Mouse (Mus musculus) forebrain, embryonic 12.5 days (tissue): Measurements from ENCODE around the gene Tspan18. TPM values are rescaled to one million over a fixed set of nuclear protein-coding genes. Genes with fewer than 3 reads are reported as not detected.
A peak's percentile ranks its signal among the peaks of the same experiment; 100 is the strongest.

Experiments used
- ATAC-seq: fragments of 200-750 bp; cut with Nextera tagmentation; 2 replicates; pipeline ENCODE4 v1.8.0; 2017; ENCODE audit warnings: moderate TSS enrichment; ENCODE audit not compliant: low FRiP score
- H3K27ac ChIP-seq: fragments of 300-500 bp; sonication (generic); 2 replicates; pipeline ENCODE4 v1.5.1; 2016; ENCODE audit warnings: mild to moderate bottlenecking
- H3K27me3 ChIP-seq: fragments of 300-500 bp; sonication (generic); 2 replicates; pipeline ENCODE4 v1.6.1; 2016; ENCODE audit warnings: mild to moderate bottlenecking
- H3K36me3 ChIP-seq: fragments of 300-500 bp; sonication (generic); replicated peaks from 2 replicates; pipeline ENCODE4 v1.6.1; 2016; ENCODE audit warnings: mild to moderate bottlenecking
- H3K4me1 ChIP-seq: fragments of 300-500 bp; sonication (generic); 2 replicates; pipeline ENCODE4 v1.6.1; 2016
- H3K4me2 ChIP-seq: fragments of 300-500 bp; sonication (generic); 2 replicates; pipeline ENCODE4 v1.6.1; 2016; ENCODE audit warnings: mild to moderate bottlenecking, moderate library complexity
- H3K4me3 ChIP-seq: fragments of 300-500 bp; sonication (generic); replicated peaks from 2 replicates; pipeline ENCODE4 v1.5.1; 2016; ENCODE audit warnings: mild to moderate bottlenecking
- H3K9ac ChIP-seq: fragments of 300-500 bp; sonication (generic); 2 replicates; pipeline ENCODE4 v1.6.1; 2016; ENCODE audit warnings: mild to moderate bottlenecking
- H3K9me3 ChIP-seq: fragments of 300-500 bp; sonication (generic); 2 replicates; pipeline ENCODE4 v1.6.1; 2016
- WGBS: fragments of 180-500 bp; shearing (Covaris S2); methylation state at CpG from one replicate; pipeline ENCODE4 v1.1.7; 2016; 5-methylcytosine and 5-hydroxymethylcytosine counted together
- polyA plus RNA-seq: library from polyadenylated mRNA; unstranded; fragments of >200 nt; fragmentation: Nextera tagmentation; extraction: Ambion mirVana; gene quantifications from 2 replicates; pipeline ENCODE4 v1.2.1, GENCODE M21; 2016

Gene Tspan18
- polyA plus RNA-seq, 1 experiment from 2014 or later = 31.2 TPM

DNA sequence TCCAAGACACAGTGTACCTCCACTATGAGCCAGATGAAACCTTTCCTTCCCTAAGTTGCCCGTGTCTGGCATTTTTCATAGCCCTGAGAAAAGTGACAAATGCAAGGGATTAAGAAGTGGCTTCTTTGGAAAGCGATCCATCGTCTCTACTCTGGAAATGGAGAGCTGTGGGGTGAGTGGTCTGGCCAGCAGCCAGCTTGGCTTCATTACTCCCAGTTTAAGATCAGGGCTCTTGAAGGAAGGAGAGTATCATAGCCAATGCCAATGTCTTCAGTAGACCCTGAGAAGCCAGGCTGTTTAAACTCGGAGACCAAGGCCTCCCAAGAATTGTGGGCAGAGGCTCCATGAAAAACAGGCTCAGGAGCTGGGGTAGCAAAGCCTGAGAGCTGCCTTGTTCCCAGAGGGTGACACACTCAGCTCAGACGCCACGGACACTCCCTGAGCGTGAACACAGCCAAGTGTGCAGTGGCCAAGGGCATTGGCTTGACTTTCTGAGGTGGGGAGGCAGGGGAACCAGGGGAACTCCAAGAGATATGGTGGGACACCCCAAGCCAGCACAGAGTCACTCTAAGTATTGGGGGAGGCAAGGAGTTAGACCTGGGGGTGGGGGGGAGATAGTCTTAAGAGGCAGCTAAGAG is 115.8 kb downstream of the Tspan18 start:
- 80% methylated on average over 7 of the region's 7 CpGs for WGBS

GRCm38 (mm10) chr2:93217015-93217414 is 117.3 kb downstream of the Tspan18 start:
- 11% methylated on average over 7 of the region's 7 CpGs for whole genome bisulfite sequencing
- H3K4me3 ChIP-seq = no peak overlapping the region
- peaks cover 39% of the 10 kb centered on the region for H3K36me3 ChIP-seq
- H3K27me3 ChIP-seq = no peaks in the 10 kb centered on the region
- peaks cover 31% of the 10 kb centered on the region for H3K4me1 ChIP-seq
- H3K9me3 ChIP-seq = no peaks in the 10 kb centered on the region
- ATAC-seq = peak; percentile 76
- H3K9ac ChIP-seq = no peak overlapping the region
- no peak overlapping the region for H3K4me2 ChIP-seq
- no peak overlapping the region; the same call in 1 of the 2 replicates for H3K27ac ChIP-seq

More for the DNA sequence above, 115.8 kb downstream of the Tspan18 start:
- H3K4me1 ChIP-seq = peaks cover 31% of the 10 kb centered on the region
- no peak overlapping the region for H3K4me2 ChIP-seq
- no peak overlapping the region for H3K27ac ChIP-seq
- ATAC-seq = no peak
- H3K9ac ChIP-seq = no peak overlapping the region
- peaks cover 31% of the 10 kb centered on the region for H3K36me3 ChIP-seq
- no peaks in the 10 kb centered on the region for H3K9me3 ChIP-seq
- no peak overlapping the region for H3K4me3 ChIP-seq
- H3K27me3 ChIP-seq = no peaks in the 10 kb centered on the region

DNA sequence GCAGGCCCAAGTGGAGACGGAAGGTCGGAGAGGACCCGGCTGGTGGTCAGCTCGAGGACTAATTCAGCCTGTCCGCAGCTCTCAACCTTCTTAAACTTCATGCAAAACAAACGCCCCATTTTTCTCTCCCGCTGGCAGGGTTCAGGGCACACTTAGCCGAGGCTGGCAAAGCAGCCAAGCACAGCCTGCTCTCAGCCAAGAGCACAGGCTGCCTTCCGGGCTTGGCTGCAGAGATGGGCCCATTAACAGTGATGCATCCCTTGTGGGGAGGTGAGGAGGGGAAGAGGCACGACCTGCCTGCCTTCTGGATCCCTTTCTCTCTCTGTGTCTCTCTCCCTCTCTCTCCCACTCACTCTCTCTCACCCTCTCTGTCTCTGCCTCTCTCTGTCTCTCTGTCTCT is 118.5 kb downstream of the Tspan18 start:
- no peaks in the 10 kb centered on the region for H3K27me3 ChIP-seq
- no peak overlapping the region for H3K27ac ChIP-seq
- 77% methylated on average over 10 of the region's 10 CpGs for WGBS
- H3K36me3 ChIP-seq = peaks cover 40% of the 10 kb centered on the region
- no peak overlapping the region for H3K4me3 ChIP-seq
- H3K4me2 ChIP-seq = no peak overlapping the region
- no peak overlapping the region for H3K9ac ChIP-seq
- no peaks in the 10 kb centered on the region for H3K9me3 ChIP-seq
- ATAC-seq = no peak
- H3K4me1 ChIP-seq = peaks cover 24% of the 10 kb centered on the region

GRCm38 (mm10) chr2:93214192-93214591 is 120.1 kb downstream of the Tspan18 start:
- 0 out of 2 replicates have a peak overlapping the region, but pooled peaks have one; percentile 42 for H3K27ac ChIP-seq

DNA sequence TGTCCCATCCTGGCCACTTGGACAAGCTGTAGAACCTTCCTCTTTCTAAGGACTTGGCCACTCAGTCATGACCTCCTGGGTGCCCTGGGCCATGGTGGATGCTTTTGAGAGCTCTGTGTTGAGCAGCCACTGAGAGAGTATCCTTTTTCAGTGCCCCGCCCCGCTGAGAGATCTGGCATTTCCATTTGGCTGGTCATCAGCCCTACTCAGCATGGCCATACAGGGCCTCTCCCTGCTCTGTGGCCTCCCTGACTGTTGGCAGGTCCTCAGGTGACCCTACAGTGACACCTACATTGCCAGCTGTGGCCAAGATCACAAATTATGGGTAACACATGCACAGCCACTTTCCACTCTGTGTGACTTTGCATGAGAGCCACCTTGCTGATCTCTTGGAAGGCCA is 121.4 kb downstream of the Tspan18 start:
- ATAC-seq = no peak
- peaks cover 47% of the 10 kb centered on the region for H3K36me3 ChIP-seq
- no peak overlapping the region for H3K9ac ChIP-seq
- peaks cover 16% of the 10 kb centered on the region for H3K4me1 ChIP-seq
- WGBS = 96% methylated on average over 2 of the region's 2 CpGs
- H3K27ac ChIP-seq = no peak overlapping the region
- no peak overlapping the region for H3K4me3 ChIP-seq
- no peaks in the 10 kb centered on the region for H3K9me3 ChIP-seq
- no peak overlapping the region for H3K4me2 ChIP-seq
- H3K27me3 ChIP-seq = no peaks in the 10 kb centered on the region

More at GRCm38 (mm10) chr2:93214192-93214591, 120.1 kb downstream of the Tspan18 start:
- no peak for ATAC-seq
- H3K9me3 ChIP-seq = no peaks in the 10 kb centered on the region
- 85% methylated on average over 1 of the region's 1 CpGs for WGBS
- H3K4me2 ChIP-seq = no peak overlapping the region
- no peak overlapping the region for H3K4me3 ChIP-seq
- H3K9ac ChIP-seq = no peak overlapping the region
- H3K27me3 ChIP-seq = no peaks in the 10 kb centered on the region
- H3K36me3 ChIP-seq = peaks cover 37% of the 10 kb centered on the region
- H3K4me1 ChIP-seq = peaks cover 23% of the 10 kb centered on the region

- H3K9ac ChIP-seq = no peak overlapping the region
- H3K27ac ChIP-seq = no peak overlapping the region
- peaks cover 11% of the 10 kb centered on the region for H3K4me1 ChIP-seq
- peaks cover 51% of the 10 kb centered on the region for H3K36me3 ChIP-seq
- H3K9me3 ChIP-seq = no peaks in the 10 kb centered on the region
- no peak overlapping the region for H3K4me3 ChIP-seq
- no peaks in the 10 kb centered on the region for H3K27me3 ChIP-seq
- H3K4me2 ChIP-seq = no peak overlapping the region
- no peak for ATAC-seq
- 89% methylated on average over 2 of the region's 2 CpGs for WGBS
Observed at GRCm38 (mm10) chr2:93212386-93212785, 121.9 kb downstream of the Tspan18 start.

GRCm38 (mm10) chr2:93206126-93206525 is 128.2 kb downstream of the Tspan18 start:
- no peak overlapping the region for H3K9ac ChIP-seq
- H3K27me3 ChIP-seq = no peaks in the 10 kb centered on the region
- H3K27ac ChIP-seq = 0 out of 2 replicates have a peak overlapping the region, but pooled peaks have one; percentile 2
- ATAC-seq = no peak
- no peak overlapping the region for H3K4me3 ChIP-seq
- WGBS = 94% methylated on average over 1 of the region's 1 CpGs
- no peaks in the 10 kb centered on the region; the same call in 1 of the 2 replicates for H3K4me1 ChIP-seq
- no peaks in the 10 kb centered on the region for H3K9me3 ChIP-seq
- no peak overlapping the region for H3K4me2 ChIP-seq
- peaks cover 75% of the 10 kb centered on the region for H3K36me3 ChIP-seq

- H3K9ac ChIP-seq = no peak overlapping the region
- no peaks in the 10 kb centered on the region for H3K9me3 ChIP-seq
- no peak overlapping the region for H3K4me2 ChIP-seq
- 95% methylated on average over 6 of the region's 6 CpGs for WGBS
- H3K36me3 ChIP-seq = peaks cover 77% of the 10 kb centered on the region
- no peaks in the 10 kb centered on the region for H3K27me3 ChIP-seq
- H3K27ac ChIP-seq = no peak overlapping the region
- no peak for ATAC-seq
- no peaks in the 10 kb centered on the region; the same call in 1 of the 2 replicates for H3K4me1 ChIP-seq
- H3K4me3 ChIP-seq = no peak overlapping the region
Observed at GRCm38 (mm10) chr2:93204571-93204970, 129.7 kb downstream of the Tspan18 start.

DNA sequence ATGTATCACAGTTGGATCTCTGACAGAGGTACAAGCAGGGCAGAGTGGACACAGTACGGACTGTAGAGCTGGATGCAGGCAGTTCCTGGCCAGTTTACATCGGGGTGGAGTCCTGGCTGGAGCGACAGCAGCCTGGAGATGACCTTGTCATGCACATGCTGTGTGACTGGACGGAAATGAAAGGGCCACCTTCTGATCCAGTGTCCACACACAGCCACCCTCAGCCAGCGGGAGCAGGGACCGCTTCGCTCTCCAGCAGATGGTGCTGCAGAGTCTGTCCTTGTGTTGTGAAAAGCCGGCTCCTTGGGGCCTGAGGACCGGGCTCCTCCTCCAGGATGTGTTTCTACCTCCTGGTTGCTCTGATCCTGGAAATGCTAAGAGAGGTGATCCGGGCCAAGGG is 130.6 kb downstream of the Tspan18 start:
- H3K4me1 ChIP-seq = peaks cover 7% of the 10 kb centered on the region
- no peak overlapping the region for H3K4me3 ChIP-seq
- H3K27ac ChIP-seq = no peak overlapping the region
- peaks cover 79% of the 10 kb centered on the region for H3K36me3 ChIP-seq
- H3K9me3 ChIP-seq = no peaks in the 10 kb centered on the region
- no peaks in the 10 kb centered on the region for H3K27me3 ChIP-seq
- peak; percentile 36 for ATAC-seq
- 14% methylated on average over 10 of the region's 10 CpGs for WGBS
- no peak overlapping the region for H3K4me2 ChIP-seq
- no peak overlapping the region for H3K9ac ChIP-seq

DNA sequence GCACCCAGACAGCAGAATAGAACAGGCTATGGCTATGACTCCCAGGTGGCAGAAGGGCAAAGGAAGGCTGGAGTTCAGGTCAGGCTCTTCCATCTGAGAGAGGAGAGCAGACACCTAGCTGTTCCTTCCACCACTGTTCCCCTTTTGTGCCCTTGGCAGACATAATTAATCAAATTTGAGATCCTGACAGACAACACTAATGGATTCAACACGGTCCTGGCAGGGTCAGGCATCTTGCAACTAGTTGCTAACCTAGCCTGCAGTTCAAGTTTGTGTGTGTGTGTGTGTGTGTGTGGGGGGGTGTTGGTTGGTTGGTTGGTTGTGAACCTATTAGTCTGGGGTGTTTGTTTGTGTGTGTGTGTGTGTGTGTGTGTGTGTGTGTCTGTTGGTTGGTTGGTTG is 131.5 kb downstream of the Tspan18 start:
- Histone ChIP-seq H3K4me2 (no peak overlapping the region), H3K9me3 (no peaks in the 10 kb centered on the region), H3K4me1 (peaks cover 10% of the 10 kb centered on the region), H3K36me3 (peaks cover 77% of the 10 kb centered on the region), H3K27ac (no peak overlapping the region; the same call in 1 of the 2 replicates), H3K27me3 (no peaks in the 10 kb centered on the region), H3K9ac (no peak overlapping the region), H3K4me3 (no peak overlapping the region)
- ATAC-seq = no peak
- WGBS = 50% methylated on average over 1 of the region's 1 CpGs

GRCm38 (mm10) chr2:93201997-93202396 is 132.3 kb downstream of the Tspan18 start:
- Histone ChIP-seq H3K9ac (no peak overlapping the region), H3K27ac (peak overlapping the region; percentile 59; the same call in 1 of the 2 replicates), H3K4me1 (peaks cover 10% of the 10 kb centered on the region), H3K4me3 (no peak overlapping the region), H3K27me3 (no peaks in the 10 kb centered on the region), H3K9me3 (no peaks in the 10 kb centered on the region), H3K36me3 (peaks cover 80% of the 10 kb centered on the region), H3K4me2 (no peak overlapping the region)
- ATAC-seq = no peak
- WGBS = 88% methylated on average over 3 of the region's 3 CpGs

DNA sequence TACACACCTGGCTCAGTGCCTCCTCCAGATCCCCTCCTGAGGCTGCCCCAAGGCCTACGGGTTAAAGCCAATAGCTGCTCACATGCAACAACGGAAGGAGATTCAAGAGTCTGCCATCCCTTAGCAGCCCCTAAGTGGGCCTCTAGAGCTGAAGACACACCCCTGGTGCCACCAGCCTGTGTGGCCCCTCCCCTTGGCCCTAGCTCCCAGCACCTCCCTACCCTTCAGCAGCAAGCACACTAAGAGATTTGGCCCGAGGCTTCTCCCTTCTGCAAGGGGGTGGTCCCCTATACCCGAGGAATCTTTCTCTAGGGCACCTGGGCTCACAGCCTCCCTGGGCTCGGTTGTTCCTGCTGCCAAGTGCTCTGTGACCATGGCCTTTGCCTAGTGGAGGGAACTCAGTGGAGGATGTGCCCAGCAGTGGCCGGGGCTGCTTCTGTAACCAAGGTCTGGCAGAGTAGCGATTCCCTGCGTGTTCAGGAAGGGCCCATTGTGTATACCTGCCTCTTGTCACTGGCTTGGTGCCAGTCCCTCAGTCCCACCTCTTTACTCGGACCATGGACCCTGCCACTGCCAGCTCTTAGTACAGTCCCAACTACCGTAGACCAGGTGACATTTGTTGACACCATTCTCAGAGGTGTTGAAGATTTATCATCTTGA is 133.5 kb downstream of the Tspan18 start:
- Histone ChIP-seq H3K9me3 (no peaks in the 10 kb centered on the region), H3K4me2 (no peak overlapping the region), H3K4me1 (peaks cover 14% of the 10 kb centered on the region), H3K27ac (peak overlapping the region; percentile 42; the same call in 1 of the 2 replicates), H3K27me3 (no peaks in the 10 kb centered on the region), H3K4me3 (no peak overlapping the region), H3K9ac (no peak overlapping the region), H3K36me3 (peaks cover 74% of the 10 kb centered on the region)
- 77% methylated on average over 10 of the region's 10 CpGs for WGBS
- no peak for ATAC-seq
